Mouse (Mus musculus) midbrain, embryonic 14.5 days (tissue): ENCODE measurements around the gene Dnah17. TPM values are rescaled to one million over a fixed set of nuclear protein-coding genes. Genes with fewer than 3 reads are reported as not detected.
A peak's percentile ranks its signal among the peaks of the same experiment; 100 is the strongest.

Experiments used
- ATAC-seq: fragments of 200-750 bp; cut with Nextera tagmentation; 2 replicates; pipeline ENCODE4 v1.8.0; 2017; ENCODE audit warnings: moderate number of reproducible peaks, moderate library complexity; ENCODE audit not compliant: low FRiP score, low TSS enrichment
- DNase-seq: peaks from one replicate; pipeline ENCODE4 v3.0.0-alpha.2; 2015
- H3K27ac ChIP-seq: fragments of 300-500 bp; sonication (generic); replicated peaks from 2 replicates; pipeline ENCODE4 v1.5.1; 2014; ENCODE audit warnings: mild to moderate bottlenecking, low read depth, low read length, moderate library complexity
- H3K27me3 ChIP-seq: fragments of 300-500 bp; sonication (generic); 2 replicates; pipeline ENCODE4 v1.6.1; 2014; ENCODE audit warnings: low read length, control low read depth, mixed read lengths; ENCODE audit not compliant: control insufficient read depth, insufficient read depth
- H3K36me3 ChIP-seq: fragments of 300-500 bp; sonication (generic); 2 replicates; pipeline ENCODE4 v1.6.1; 2014; ENCODE audit warnings: low read length, control low read depth; ENCODE audit not compliant: control insufficient read depth, insufficient read depth
- H3K4me1 ChIP-seq: fragments of 300-500 bp; sonication (generic); 2 replicates; pipeline ENCODE4 v1.6.1; 2014; ENCODE audit warnings: mild to moderate bottlenecking, antibody characterized with exemption, low read length, control low read depth; ENCODE audit not compliant: control insufficient read depth, insufficient read depth
- H3K4me2 ChIP-seq: fragments of 300-500 bp; sonication (generic); 2 replicates; pipeline ENCODE4 v1.6.1; 2014; ENCODE audit warnings: mild to moderate bottlenecking, low read length, moderate library complexity
- H3K4me3 ChIP-seq: fragments of 300-500 bp; sonication (generic); replicated peaks from 2 replicates; pipeline ENCODE4 v1.5.1; 2014; ENCODE audit warnings: low read depth, low read length
- H3K9ac ChIP-seq: fragments of 300-500 bp; sonication (generic); replicated peaks from 2 replicates; pipeline ENCODE4 v1.6.1; 2014; ENCODE audit warnings: mild to moderate bottlenecking, low read length, moderate library complexity
- H3K9me3 ChIP-seq: fragments of 300-500 bp; sonication (generic); 2 replicates; pipeline ENCODE4 v1.6.1; 2016; ENCODE audit warnings: low read length, control low read depth, mixed read lengths; ENCODE audit not compliant: control insufficient read depth
- WGBS: fragments of 180-500 bp; shearing (Covaris S2); extraction: QIAGEN DNeasy Blood & Tissue Kit; methylation state at CpG from one replicate; pipeline ENCODE4 v1.1.7; 2014; 5-methylcytosine and 5-hydroxymethylcytosine counted together
- polyA plus RNA-seq: library from polyadenylated mRNA; unstranded; fragments of >200 nt; fragmentation: Nextera tagmentation; extraction: Ambion mirVana; gene quantifications from 2 replicates; pipeline ENCODE4 v1.2.1, GENCODE M21; 2014

The Dnah17 gene
- polyA plus RNA-seq, 1 experiment from 2014 or later: 0.20 TPM

DNA sequence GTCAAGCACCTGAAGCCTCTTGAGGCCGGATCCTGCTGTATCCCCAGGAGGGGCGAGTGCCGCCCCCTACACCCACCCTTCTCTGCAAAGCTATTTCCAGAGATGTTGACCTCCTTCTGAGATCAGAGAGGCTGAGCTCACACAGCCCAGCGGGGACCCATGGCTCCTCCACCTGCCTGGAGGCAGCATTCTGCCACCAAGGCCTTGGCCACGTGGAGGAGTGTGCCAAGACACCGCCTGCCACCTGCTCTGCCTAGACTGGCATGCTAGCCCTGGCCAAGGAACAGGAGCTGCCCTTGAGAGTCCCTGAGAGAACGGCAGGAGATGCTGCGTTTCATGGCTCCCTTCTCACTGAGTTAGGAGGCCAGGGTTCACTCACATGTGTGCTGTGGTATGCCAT lies 34.1 kb upstream of the Dnah17 start:
- Histone ChIP-seq H3K27me3 (no peaks in the 10 kb centered on the region), H3K4me1 (no peaks in the 10 kb centered on the region), H3K27ac (no peak overlapping the region), H3K9ac (no peak overlapping the region), H3K4me3 (no peak overlapping the region), H3K36me3 (peaks cover 52% of the 10 kb centered on the region), H3K4me2 (no peak overlapping the region), H3K9me3 (no peaks in the 10 kb centered on the region)
- ATAC-seq (no peak), DNase-seq (no peak)
- WGBS: 74% methylated on average over 8 of the region's 8 CpGs

DNA sequence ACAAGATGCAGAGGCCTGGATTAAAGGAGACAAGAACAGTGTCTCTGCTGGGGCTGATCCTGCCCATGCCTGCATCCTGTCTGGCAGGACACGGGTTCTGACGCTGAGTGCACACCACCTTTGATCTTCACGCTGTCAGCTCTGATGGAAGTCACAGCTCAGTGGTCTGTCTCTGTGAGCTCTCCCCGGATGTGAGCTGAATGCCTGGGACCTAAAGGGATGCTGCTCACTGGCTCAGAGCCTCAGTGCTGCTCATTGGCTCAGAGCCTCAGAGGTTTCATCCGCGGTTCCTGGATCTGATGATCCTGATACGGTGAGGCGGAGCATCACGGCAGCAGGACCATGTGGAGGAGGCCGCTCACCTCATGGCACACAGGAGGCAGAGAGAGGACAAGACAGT lies 31.8 kb upstream of the Dnah17 start:
- Histone ChIP-seq H3K4me3 (no peak overlapping the region), H3K4me2 (no peak overlapping the region), H3K9me3 (no peaks in the 10 kb centered on the region), H3K27me3 (no peaks in the 10 kb centered on the region), H3K4me1 (no peaks in the 10 kb centered on the region), H3K9ac (no peak overlapping the region; the same call in 1 of the 2 replicates), H3K36me3 (peaks cover 30% of the 10 kb centered on the region), H3K27ac (peak overlapping the region; percentile 61)
- WGBS: 30% methylated on average over 10 of the region's 10 CpGs
- DNase-seq (peak; percentile 49), ATAC-seq (no peak)

DNA sequence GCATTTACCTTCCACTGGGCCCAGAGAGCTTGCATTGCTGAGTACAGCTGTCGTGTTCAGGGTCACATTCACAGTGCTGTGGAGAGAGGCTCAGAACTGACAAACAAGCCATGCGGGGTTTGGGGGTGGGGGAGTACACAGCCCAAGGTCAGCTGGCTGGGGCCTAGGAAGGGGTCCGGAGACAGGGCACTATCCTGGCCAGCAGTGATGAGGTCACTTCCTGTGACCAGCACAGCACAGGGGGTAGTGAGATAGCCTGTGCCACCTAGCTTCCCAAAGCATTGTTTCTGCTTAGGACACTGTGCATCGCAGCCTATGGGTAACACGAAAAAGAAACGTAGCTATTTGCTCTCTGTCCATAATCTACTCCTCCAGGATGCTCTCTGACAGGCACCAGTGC lies 30.8 kb upstream of the Dnah17 start:
- H3K4me1 ChIP-seq: no peaks in the 10 kb centered on the region
- no peak overlapping the region for H3K4me3 ChIP-seq
- H3K4me2 ChIP-seq: no peak overlapping the region
- H3K9me3 ChIP-seq: no peaks in the 10 kb centered on the region
- WGBS: 80% methylated on average over 6 of the region's 6 CpGs
- 0 out of 2 replicates have a peak overlapping the region, but pooled peaks have one; percentile 61 for H3K27ac ChIP-seq
- H3K9ac ChIP-seq: no peak overlapping the region
- no peak for ATAC-seq
- no peak for DNase-seq
- peaks cover 20% of the 10 kb centered on the region for H3K36me3 ChIP-seq
- H3K27me3 ChIP-seq: no peaks in the 10 kb centered on the region

DNA sequence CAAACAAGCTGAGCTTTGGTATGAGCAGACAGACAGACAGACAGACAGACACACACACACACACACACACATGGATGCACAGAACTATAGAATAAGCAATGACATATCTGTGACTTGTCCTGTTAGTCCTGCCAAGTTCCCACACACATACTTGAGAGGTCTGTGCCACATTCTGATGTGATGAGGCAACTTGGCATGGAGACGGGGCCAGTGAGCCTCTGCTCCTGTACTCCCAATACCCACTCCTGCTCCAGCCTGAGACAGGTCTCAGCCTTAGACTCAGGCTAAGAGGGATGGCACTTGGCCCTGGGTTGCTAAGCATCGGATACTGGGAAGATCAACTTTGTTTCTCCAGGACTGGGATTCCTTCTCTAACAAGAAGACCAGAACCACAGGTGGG lies 30.3 kb upstream of the Dnah17 start:
- no peak overlapping the region for H3K27ac ChIP-seq
- no peak for ATAC-seq

DNA sequence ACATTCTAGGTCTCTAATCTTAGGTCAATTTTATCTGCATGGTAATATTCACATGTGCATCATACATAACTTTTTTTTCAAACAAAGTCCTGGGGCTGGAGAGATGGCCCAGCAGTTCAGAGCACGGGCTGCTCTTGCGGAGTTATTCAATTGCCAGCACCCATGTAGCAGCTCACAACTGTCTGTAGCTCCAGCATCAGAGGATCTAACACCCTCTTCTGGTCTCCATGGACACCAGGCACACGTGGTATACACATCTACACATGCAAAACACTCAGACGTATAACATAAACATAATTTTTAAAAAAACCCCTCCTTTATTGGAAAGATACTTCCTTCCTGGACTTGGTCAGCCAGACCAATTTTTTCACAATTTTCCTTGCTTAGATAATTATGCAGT lies 28.3 kb upstream of the Dnah17 start:
- no peak overlapping the region for H3K4me2 ChIP-seq
- DNase-seq (no peak), ATAC-seq (no peak)
- H3K36me3 ChIP-seq: no peaks in the 10 kb centered on the region; the same call in none of the 2 replicates
- H3K9me3 ChIP-seq: no peaks in the 10 kb centered on the region
- WGBS: 75% methylated on average over 4 of the region's 4 CpGs
- no peak overlapping the region for H3K4me3 ChIP-seq
- no peak overlapping the region for H3K9ac ChIP-seq
- no peaks in the 10 kb centered on the region for H3K27me3 ChIP-seq
- H3K4me1 ChIP-seq: no peaks in the 10 kb centered on the region
- H3K27ac ChIP-seq: no peak overlapping the region

More for the DNA sequence above, 30.3 kb upstream of the Dnah17 start:
- Histone ChIP-seq H3K9me3 (no peaks in the 10 kb centered on the region), H3K27me3 (no peaks in the 10 kb centered on the region), H3K4me2 (no peak overlapping the region), H3K4me1 (no peaks in the 10 kb centered on the region), H3K36me3 (peaks cover 15% of the 10 kb centered on the region), H3K9ac (no peak overlapping the region), H3K4me3 (no peak overlapping the region)
- WGBS: 89% methylated on average over 2 of the region's 2 CpGs
- no peak for DNase-seq

DNA sequence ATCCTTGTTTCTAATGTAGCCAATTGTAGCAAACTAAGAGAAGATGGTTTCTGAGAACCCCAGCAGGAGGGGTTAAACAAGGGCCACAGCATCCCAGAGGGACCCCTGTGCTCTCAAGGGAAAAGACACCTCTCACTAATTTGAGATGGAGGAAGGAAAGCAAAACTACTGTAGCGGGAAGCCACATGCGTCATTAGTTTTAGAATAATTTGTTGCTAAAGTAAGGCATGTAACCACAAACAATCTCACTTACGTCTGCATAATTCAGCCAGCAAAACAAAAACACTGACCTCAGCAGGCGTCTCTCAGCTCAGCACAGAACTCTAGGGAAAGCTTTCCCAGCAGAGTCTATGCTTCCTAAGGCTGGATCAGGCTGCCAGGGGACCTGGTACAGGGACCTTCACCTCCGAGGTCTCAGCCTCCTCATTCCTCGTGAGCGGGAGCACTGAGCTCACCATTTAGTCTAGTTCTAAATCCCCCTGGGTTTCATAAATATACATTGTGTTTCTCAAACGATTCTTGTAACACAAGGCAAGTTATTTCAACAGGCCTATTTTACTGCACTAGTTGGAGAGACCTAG lies 26.1 kb upstream of the Dnah17 start:
- Histone ChIP-seq H3K27me3 (no peaks in the 10 kb centered on the region), H3K9me3 (no peaks in the 10 kb centered on the region), H3K36me3 (no peaks in the 10 kb centered on the region), H3K4me2 (no peak overlapping the region), H3K9ac (no peak overlapping the region), H3K4me3 (no peak overlapping the region), H3K27ac (no peak overlapping the region), H3K4me1 (no peaks in the 10 kb centered on the region)
- WGBS: 76% methylated on average over 8 of the region's 8 CpGs
- DNase-seq (no peak), ATAC-seq (no peak)

DNA sequence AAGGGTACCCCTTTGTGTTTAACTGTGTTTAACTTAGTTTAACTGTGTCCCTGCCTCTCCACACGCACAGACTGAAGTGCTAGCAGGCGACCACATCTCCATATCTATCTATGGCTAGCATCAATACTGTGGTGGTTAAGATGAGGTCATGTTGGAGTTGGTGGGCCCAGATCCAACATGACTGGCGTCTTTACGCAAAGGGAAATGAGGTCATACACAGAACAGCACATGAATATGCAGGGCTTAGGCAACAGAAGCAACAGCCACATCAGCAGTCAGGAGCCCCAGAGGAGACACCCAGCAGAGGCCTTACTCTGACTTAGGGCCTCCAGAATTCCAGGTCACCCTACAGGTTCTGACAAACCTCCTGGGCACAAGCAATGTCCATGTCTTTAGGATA lies 22.5 kb upstream of the Dnah17 start:
- Histone ChIP-seq H3K27ac (no peak overlapping the region), H3K4me2 (no peak overlapping the region), H3K9me3 (no peaks in the 10 kb centered on the region), H3K4me3 (no peak overlapping the region), H3K36me3 (no peaks in the 10 kb centered on the region), H3K9ac (no peak overlapping the region), H3K4me1 (no peaks in the 10 kb centered on the region), H3K27me3 (no peaks in the 10 kb centered on the region)
- no peak for DNase-seq
- 89% methylated on average over 4 of the region's 4 CpGs for WGBS
- no peak for ATAC-seq

DNA sequence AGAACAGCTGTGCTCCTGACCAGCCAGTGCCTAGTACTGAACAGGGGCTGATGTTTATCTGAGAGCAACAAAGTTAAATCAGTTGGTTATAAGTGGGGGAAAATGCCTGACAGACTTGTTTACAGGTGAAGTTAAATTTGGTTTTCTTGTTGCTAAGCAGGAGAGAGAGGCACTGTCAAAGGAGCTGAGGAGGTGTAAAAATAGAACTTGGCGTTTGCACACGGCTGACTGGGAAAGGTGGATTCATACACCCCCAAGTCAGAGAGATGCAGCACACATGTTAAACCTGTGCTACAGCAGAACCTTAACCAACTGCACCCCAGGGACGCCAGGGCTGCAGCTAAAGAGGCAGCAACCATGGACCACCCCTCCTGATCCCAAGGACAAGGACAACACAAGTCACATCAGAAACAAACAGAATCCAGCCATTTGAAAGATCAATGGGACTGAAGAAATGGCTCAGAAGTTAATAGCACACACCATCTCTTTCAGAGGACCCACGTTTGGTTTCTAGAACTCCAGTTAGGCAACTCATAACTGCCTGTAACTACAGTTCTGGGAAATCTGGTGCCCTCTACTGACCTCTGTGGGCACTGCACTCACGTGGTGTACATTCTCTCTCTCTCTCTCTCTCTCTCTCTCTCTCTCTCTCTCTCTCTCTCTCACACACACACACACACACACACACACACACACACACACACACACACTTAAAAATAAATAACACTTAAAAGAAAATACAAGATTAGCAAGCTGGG lies 21.2 kb upstream of the Dnah17 start:
- H3K27ac ChIP-seq: no peak overlapping the region
- H3K36me3 ChIP-seq: no peaks in the 10 kb centered on the region
- no peak overlapping the region for H3K4me2 ChIP-seq
- no peaks in the 10 kb centered on the region for H3K4me1 ChIP-seq
- H3K9me3 ChIP-seq: no peaks in the 10 kb centered on the region
- ATAC-seq (no peak), DNase-seq (no peak)
- H3K4me3 ChIP-seq: no peak overlapping the region
- no peaks in the 10 kb centered on the region for H3K27me3 ChIP-seq
- whole genome bisulfite sequencing: 92% methylated on average over 5 of the region's 5 CpGs
- no peak overlapping the region for H3K9ac ChIP-seq

DNA sequence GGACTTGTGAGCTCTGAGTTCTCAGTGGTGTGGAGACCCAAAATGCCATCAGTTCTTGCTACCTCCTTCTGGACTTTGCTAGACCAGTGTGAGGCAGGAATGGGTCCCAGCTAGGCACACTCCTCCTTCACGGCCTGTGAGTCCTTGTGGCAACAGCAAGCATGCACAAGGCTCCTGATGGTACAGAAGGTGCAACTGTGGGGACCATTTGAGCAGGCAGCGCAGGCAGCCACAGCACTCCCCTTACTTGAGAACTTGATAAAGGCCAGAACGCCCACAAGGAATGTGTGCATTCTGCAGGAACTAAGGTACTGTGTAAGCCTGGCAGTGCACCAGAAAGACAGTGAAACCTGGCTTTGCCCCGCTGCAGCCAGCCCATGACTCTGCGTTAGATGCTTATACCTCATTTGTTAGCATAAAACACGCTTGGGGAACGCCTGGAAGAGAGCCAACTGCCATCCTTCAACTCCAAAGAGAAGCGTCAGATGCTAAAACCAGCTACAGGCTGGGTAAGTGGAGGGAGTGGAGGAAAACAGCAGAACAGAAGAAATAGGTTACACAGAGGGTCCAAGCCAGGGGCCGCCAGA lies 19.8 kb upstream of the Dnah17 start:
- no peaks in the 10 kb centered on the region for H3K36me3 ChIP-seq
- H3K4me2 ChIP-seq: no peak overlapping the region
- H3K9ac ChIP-seq: no peak overlapping the region
- no peaks in the 10 kb centered on the region for H3K4me1 ChIP-seq
- ATAC-seq (no peak), DNase-seq (peak; percentile 63)
- no peak overlapping the region for H3K4me3 ChIP-seq
- 82% methylated on average over 9 of the region's 9 CpGs for WGBS
- no peaks in the 10 kb centered on the region for H3K27me3 ChIP-seq
- H3K27ac ChIP-seq: no peak overlapping the region
- no peaks in the 10 kb centered on the region for H3K9me3 ChIP-seq
